Mouse (Mus musculus) ovary, postnatal 14 days (tissue): ENCODE measurements around the gene Maz.

Experiments used
- DNase-seq: peaks from one replicate; pipeline ENCODE4 v3.0.0; 2022; ENCODE audit warnings: low spot score

Gene Maz

GRCm38 (mm10) chr7:127026984-127027726, at the start of gene Maz:
TSS of gene Maz (minus strand) at chr7:127027037.
- peak; percentile 99 for DNase-seq

DNA sequence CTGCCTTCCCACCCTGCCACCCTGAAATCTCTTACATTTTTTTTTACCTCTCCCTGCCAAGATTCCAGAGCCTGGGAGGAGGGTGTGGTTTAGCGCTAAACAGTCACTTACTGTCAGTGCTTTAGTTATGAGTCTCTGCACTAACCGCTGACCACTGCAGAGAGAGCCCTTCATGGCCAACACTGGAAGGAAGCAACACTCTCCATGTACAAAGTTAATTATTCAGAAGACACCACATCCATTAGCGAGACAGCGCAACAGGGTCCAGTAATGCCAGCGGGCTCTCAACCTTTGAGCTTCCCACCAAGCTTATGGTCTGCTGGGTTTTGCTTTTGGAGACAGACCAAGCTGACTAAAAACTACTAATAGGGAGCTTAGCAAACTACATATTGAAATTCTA, 49.4 kb upstream of the Maz start:
- no peak for DNase-seq

DNA sequence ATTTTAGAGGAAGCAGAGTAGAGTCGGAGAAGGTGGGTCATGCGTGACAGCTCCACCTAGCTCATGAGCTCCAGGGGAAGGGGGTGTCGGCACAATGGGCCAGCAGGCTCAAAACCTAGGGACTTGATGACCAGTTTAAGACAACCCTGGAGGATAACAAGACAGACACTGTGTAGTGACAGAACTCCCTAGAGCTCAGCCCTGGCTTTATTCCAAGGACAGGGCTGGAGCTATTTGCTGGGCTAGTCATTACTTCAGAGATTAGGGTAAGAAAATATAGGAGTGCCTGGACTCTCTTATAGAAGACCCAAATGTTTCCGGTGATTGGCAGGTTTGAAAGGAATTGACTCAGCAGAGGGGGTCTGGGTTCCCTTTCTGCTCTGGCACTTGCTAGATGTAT, 46.4 kb upstream of the Maz start:
- no peak for DNase-seq

DNA sequence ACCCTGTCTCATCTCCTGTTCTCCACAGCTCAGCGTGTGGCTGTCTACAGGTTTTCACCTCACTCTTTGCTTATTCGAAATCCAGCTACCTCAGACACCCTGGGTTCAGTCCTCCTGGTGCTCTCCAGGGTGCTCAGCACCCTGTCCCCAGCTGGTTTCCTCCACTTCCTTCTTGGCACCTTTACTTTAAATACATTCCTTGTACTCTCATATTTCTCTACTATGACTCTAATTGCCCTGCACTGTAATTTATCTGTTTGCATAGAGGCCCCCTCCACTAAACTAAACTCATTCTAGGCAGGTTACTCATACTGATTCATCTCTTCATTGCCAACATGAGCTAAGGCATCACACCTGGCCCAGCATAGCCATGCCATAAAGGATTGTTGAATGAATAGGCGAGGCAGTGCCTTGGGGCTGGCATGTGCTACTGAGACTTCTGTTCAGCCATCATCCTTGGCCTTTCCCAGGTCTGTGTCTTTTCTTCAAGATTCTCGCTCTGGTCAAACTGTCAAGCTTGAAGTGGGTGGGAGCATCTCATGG, 44.1 kb upstream of the Maz start:
- DNase-seq, result no peak

DNA sequence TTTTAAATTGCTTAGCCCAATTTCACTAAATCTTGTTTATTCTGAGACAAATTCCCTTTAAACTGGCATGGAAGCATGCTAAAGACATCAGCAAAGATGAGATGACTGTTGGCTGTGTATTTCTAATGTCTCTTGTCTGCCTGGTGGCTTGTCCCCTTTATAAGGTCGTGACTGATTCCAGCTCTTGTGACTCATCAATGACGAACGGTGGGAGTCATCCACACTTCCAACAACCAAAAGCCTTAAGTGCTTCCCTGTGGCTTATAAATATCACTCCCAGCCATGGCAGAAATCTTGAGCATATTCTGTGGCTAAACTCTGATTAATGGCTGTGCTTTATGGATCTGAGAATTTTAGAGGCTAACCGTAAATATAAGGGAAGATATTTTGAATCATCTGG, 39.5 kb upstream of the Maz start:
- no peak for DNase-seq

GRCm38 (mm10) chr7:127065538-127065937, 38.7 kb upstream of the Maz start:
- DNase-seq, result no peak

- no peak for DNase-seq
Observed at GRCm38 (mm10) chr7:127055026-127055585, 28.3 kb upstream of the Maz start.

GRCm38 (mm10) chr7:127041851-127042672, 15.2 kb upstream of the Maz start, which contains the start of gene Kif22:
TSS of gene Kif22 (minus strand) at chr7:127042471.
- DNase-seq, result peak; percentile 92

DNA sequence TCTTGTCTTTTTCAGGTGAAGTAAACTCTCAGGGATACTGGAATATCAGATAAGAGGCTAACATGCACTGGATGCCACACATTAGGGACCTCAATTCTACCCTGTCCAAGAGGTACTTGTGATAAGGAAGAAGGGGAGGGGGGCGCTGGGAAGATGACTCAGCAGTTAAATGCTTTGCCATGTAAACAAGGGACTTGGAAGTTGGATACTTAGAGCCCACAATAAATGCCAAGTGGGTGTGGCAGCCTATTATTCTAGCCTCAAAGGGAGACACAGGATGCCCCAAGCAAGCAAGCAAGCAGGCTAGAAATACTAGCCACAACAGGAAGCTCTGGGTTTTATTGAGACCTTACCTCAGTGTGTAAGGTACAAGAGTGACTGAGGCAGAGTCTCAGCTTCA, 4.4 kb upstream of the Maz start:
- no peak for DNase-seq

DNA sequence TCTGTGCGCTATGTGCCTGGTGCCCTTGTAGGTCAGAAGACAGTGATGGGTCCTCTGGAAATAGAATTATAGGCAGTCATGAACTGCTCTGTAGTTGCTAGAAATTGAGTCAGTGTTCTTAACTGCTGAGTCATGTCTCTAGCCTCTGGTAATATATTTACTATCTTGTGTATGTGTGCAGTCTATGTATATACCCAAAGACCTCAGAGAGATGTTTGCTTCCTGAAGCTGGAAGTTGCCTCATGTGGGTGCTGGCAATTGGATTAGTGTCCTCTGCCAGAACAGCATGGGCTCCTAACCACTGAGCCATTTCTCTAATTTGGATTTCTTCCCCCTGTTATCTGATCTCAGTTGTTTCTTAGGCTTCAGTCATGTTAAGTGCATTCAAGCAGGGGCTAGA, 3.3 kb upstream of the Maz start:
- DNase-seq, result no peak

GRCm38 (mm10) chr7:127027885-127028284, 1.0 kb upstream of the Maz start:
- no peak for DNase-seq

DNA sequence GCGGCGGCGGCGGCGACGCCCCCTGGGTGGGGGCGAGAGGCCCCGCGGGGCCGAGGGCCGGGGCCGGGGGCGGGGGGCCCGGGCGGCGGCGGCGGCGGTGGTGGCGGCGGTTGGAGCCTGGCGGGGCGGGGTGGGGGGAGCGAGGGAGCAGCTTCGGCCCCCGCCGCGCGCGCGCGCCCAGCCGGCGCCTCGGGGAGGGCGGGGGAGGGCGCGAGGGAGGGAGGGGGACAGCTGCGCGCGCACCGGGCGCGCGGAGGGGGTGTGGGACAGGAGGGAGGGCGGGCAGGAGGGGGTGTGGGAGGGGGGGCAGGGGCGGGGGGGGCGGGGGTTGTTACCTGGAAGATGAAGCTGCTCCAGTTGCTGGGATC, 237 bp downstream of the Maz start:
- DNase-seq, result peak; percentile 61

GRCm38 (mm10) chr7:127026161-127026600, 656 bp downstream of the Maz start:
- DNase-seq, result no peak

- DNase-seq, result no peak
Observed at GRCm38 (mm10) chr7:127025556-127026160, 1.2 kb downstream of the Maz start.

DNA sequence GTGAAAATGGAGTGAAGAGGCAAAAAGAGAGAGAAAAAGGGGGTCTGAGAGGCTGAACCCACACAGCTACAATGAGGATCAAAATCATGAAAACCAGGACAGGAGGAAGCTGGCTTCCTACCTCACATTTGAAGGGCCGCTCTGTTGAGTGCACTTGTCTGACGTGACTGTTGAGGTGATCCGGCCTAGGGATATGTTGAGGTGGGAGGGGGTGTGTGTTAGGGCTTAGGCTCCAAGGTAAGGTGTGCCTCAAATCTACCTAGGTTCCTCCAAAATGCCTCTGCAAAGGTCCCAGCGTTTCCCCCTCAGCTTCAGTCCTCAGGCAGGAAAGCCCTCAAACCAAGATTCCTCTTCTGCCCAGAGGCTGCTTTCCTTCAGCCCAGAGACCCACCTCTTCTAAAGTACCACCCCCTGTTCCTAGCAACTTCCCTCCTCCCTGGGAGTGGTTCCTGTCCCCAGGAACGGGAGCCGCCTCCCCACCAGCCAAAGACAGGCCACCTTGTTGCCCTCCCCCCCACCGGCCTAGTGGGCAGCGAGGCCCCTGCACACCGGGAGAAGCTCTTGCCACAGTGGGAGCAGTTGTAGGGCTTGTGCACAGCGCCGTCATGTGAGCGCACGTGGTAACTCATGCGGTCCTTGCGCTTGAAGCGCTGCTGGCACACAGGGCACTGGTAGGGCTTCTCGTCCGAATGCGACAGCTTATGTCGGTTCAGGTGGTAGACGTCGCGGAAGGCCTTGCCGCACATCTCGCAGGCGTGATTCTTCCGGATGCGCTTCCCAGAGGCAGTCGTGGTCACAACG, 1.9 kb downstream of the Maz start:
- peak; percentile 62 for DNase-seq

DNA sequence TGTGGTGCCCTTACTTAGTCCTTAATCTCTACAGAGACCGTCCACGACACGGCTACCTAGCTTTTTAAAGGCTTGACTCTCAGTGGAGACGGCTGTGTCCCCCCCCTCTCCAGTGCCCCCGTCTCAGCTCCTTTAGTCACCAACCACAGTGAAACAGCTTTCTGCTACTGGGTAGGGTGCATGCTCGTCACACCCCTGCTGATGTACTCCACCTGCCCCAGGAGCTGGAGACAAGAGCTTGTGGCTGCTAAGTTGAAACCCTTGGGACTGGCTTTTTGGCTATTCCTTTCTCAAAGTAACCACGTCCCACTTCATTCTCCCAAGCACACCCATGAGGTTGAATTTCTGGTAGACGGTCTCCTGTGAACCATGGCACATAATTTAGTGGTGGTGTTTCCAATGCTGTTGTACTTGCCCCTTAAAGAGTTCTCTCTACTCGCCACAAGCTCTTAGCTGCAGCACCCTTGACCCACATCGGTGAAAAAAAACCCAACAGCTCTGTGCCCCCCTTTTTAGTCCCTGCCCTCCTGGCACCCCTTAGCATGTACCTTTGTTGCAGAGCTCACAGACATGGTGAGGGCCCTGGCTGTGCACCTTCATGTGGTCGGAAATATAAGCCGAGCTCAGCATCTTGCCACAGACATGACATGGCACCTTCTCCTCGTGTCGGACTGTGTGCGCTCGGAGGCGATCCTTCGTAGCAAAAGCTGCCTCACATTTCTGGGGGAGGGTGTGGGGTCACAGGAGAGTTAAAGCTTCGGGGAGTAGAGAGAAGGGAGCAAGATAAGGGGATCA, 2.7 kb downstream of the Maz start:
- no peak for DNase-seq

DNA sequence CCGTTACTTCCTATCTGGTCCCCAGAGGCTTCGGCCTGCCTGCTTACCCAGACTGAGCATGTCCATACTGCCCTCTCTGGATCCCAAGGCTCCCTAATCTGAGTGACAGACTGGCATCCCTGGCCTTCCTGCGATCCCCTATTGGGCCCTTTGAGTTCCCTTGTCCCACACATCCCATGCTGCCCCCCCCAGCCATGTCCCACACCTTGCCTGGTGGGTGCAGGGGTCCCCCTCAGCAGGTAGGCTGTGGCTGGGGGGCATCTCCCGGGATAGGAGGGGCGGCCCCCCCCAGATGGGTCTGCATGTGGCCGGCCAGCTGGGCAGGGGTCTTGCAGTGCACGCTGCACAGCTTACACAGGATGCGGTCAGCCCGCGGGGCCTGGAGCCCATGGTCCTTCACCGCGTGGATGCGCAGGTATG, 3.6 kb downstream of the Maz start:
- no peak for DNase-seq

GRCm38 (mm10) chr7:127022528-127023271, 4.1 kb downstream of the Maz start:
- DNase-seq, result no peak

DNA sequence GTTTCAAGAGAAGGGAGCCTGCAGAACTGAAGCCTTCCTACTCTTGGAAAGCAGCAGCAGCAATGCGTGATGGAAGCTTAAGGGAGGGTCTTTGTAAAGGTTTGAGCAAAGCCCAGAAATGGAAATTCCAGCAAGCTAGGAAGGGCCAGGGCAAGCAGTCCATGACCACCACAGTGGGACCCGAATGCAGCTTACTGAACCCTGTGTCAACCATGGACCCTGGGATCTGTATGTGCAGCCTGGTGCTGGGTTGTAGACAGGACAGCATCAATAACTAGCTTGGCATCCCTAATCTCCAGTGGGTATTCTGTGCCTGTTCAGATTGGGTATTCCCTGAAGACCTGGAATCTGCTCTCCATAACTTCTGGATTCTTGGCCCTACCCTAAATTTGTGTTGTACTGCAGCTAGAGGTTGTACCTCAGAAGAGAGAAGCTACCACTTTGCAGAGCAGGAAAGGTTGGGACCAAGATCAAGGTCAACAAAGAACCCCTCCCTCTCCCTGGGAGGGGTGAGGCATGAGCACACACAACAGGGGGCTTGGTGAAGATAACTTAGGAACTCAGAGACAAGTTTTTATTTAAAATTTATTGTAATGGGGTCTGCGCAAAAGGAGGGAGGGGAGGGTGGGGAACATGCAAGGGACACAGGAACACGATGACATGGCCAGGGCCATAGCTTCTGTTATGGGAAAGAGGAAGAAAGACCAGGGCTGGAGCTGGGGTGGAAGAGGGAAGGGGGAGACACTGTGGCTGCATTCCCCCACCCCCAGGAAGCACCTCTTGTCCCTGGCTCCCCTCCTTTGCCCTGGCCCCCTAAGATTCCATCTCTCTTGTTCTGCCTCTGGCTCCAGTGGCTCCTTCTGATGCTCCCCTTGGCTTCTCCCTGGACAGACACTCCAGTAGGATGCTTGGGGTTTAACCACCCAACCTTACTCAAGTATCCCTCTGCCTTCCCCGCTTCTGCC, 5.0 kb downstream of the Maz start:
- no peak for DNase-seq
